Mouse (Mus musculus): ENCODE measurements at regions not wholly inside any gene's neighbourhood (a gene's known extent, or its start where the extent isn't known, plus 50 kb on each side); places are given as distances from the start of the nearest gene placed in this dataset.

DNA sequence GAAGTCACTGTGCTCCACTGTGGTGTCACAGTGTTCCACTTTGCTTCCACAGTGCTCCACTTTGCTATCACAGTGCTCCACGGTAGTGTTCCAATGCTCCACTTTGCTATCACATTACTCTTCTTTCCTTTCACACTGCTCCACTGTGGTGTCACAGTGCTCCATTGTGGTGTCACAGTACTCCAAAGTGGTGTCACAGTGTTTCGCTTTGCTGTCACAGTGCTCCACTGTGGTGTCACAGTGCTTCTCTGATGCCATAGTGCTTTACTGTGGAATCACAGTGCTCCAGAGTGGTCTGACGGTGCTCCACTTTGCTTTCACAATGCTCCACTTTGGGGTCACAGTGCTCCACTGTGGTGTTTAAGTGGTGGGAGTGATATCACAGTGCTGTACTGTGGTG is 71.4 kb upstream of the Trpm1 start:
- H3K4me1 ChIP-seq (ENCODE audit: control insufficient read depth, insufficient read depth, low read length), result no peaks in the 10 kb centered on the region
- H3K36me3 ChIP-seq (ENCODE audit: control insufficient read depth, insufficient read depth, low read length, poor library complexity, severe bottlenecking), result no peaks in the 10 kb centered on the region
- no peak overlapping the region for H3K9ac ChIP-seq (ENCODE audit: low read depth, poor library complexity, severe bottlenecking)
- no peaks in the 10 kb centered on the region for H3K27me3 ChIP-seq (ENCODE audit: control insufficient read depth, insufficient read depth, low read length, poor library complexity, severe bottlenecking)
- H3K27ac ChIP-seq (ENCODE audit: insufficient read depth, low read length), result no peak overlapping the region
- H3K9me3 ChIP-seq (replicated peaks; ENCODE audit: control insufficient read depth, insufficient read depth, low read length, poor library complexity, severe bottlenecking), result no peaks in the 10 kb centered on the region
- TF ChIP-seq CTCF (IDR thresholded peaks at IDR 0.05; ENCODE audit: low read depth, low read length), result no peak
- TF ChIP-seq EP300 (IDR thresholded peaks at IDR 0.05; ENCODE audit: insufficient read depth, low read depth, low read length), result no peak
- no peak for TF ChIP-seq POLR2A (IDR thresholded peaks at IDR 0.05; ENCODE audit: insufficient read depth, low read length)
- H3K4me3 ChIP-seq (ENCODE audit: low read depth, low read length), result no peak overlapping the region

DNA sequence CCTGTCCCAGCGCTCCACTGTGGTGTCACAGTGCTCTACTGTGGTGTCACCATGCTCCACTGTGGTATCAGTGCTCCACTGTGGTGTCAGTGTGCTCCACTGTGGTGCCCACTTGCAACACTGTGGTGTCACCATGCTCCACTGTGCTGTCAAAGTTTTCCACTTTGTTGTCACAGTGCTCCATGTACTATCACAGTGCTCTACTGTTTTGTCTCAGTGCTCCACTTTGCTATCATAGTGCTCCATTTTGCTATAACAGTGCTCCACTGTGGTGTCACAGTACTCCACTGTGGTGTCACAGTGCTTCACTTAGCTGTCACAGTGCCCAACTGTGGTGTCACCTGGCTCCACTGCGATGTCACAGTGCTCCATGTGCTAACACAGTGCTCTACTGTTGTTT is 72.0 kb upstream of the Trpm1 start:
- no peaks in the 10 kb centered on the region for H3K36me3 ChIP-seq (ENCODE audit: control insufficient read depth, insufficient read depth, low read length, poor library complexity, severe bottlenecking)
- H3K27me3 ChIP-seq (ENCODE audit: control insufficient read depth, insufficient read depth, low read length, poor library complexity, severe bottlenecking), result no peaks in the 10 kb centered on the region
- H3K4me3 ChIP-seq (ENCODE audit: low read depth, low read length), result no peak overlapping the region
- no peak overlapping the region for H3K27ac ChIP-seq (ENCODE audit: insufficient read depth, low read length)
- no peak overlapping the region for H3K9ac ChIP-seq (ENCODE audit: low read depth, poor library complexity, severe bottlenecking)
- no peaks in the 10 kb centered on the region for H3K9me3 ChIP-seq (replicated peaks; ENCODE audit: control insufficient read depth, insufficient read depth, low read length, poor library complexity, severe bottlenecking)
- H3K4me1 ChIP-seq (ENCODE audit: control insufficient read depth, insufficient read depth, low read length), result no peaks in the 10 kb centered on the region
- no peak for TF ChIP-seq EP300 (IDR thresholded peaks at IDR 0.05; ENCODE audit: insufficient read depth, low read depth, low read length)
- TF ChIP-seq POLR2A (IDR thresholded peaks at IDR 0.05; ENCODE audit: insufficient read depth, low read length), result no peak
- TF ChIP-seq CTCF (IDR thresholded peaks at IDR 0.05; ENCODE audit: low read depth, low read length), result no peak

DNA sequence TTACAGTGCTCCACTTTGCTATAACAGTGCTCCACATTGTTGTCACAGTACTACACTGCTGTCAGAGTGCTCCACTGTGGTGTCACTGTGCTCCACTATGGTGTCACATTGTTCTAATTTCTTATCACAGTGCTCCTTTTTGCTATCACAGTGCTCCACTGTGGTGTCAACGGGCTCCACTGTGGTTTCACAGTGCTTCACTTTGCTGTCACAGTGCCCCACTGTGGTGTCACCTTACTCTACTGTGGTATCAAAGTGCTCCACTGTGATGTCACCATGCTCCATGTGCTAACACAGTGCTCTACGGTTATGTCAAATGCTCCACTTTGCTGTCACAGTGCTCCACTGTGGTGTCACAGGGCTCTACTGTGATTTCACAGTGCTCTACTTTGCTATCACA is 72.6 kb upstream of the Trpm1 start:
- Histone ChIP-seq H3K9me3 (replicated peaks; ENCODE audit: control insufficient read depth, insufficient read depth, low read length, poor library complexity, severe bottlenecking) (no peaks in the 10 kb centered on the region), H3K36me3 (ENCODE audit: control insufficient read depth, insufficient read depth, low read length, poor library complexity, severe bottlenecking) (no peaks in the 10 kb centered on the region), H3K27me3 (ENCODE audit: control insufficient read depth, insufficient read depth, low read length, poor library complexity, severe bottlenecking) (no peaks in the 10 kb centered on the region), H3K4me3 (ENCODE audit: low read depth, low read length) (no peak overlapping the region), H3K4me1 (ENCODE audit: control insufficient read depth, insufficient read depth, low read length) (no peaks in the 10 kb centered on the region), H3K9ac (ENCODE audit: low read depth, poor library complexity, severe bottlenecking) (no peak overlapping the region), H3K27ac (ENCODE audit: insufficient read depth, low read length) (no peak overlapping the region)
- TF ChIP-seq EP300 (IDR thresholded peaks at IDR 0.05; ENCODE audit: insufficient read depth, low read depth, low read length), result no peak

DNA sequence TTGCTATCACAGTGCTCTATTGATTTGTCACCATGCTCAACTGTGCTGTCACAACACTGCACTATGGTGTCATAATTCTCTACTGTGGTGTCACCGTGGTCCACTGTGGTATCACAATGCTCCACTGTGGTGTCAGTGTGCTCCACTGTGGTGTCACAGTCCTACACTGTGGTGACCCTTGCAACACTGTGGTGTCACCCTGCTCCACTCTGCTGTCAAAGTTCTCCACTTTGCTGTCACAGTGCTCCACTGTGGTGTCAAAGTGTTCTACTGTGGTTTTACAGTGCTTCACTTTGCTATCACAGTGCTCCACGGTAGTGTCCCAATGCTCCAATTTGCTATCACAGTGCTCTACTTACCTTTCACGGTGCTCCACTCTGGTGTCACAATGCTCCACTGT is 74.3 kb upstream of the Trpm1 start:
- H3K4me1 ChIP-seq (ENCODE audit: control insufficient read depth, insufficient read depth, low read length), result no peaks in the 10 kb centered on the region
- no peaks in the 10 kb centered on the region for H3K27me3 ChIP-seq (ENCODE audit: control insufficient read depth, insufficient read depth, low read length, poor library complexity, severe bottlenecking)
- H3K4me3 ChIP-seq (ENCODE audit: low read depth, low read length), result no peak overlapping the region
- TF ChIP-seq EP300 (IDR thresholded peaks at IDR 0.05; ENCODE audit: insufficient read depth, low read depth, low read length) (no peak), POLR2A (IDR thresholded peaks at IDR 0.05; ENCODE audit: insufficient read depth, low read length) (no peak), CTCF (IDR thresholded peaks at IDR 0.05; ENCODE audit: low read depth, low read length) (no peak)
- no peak overlapping the region for H3K9ac ChIP-seq (ENCODE audit: low read depth, poor library complexity, severe bottlenecking)
- no peaks in the 10 kb centered on the region for H3K9me3 ChIP-seq (replicated peaks; ENCODE audit: control insufficient read depth, insufficient read depth, low read length, poor library complexity, severe bottlenecking)
- no peak overlapping the region for H3K27ac ChIP-seq (ENCODE audit: insufficient read depth, low read length)
- no peaks in the 10 kb centered on the region for H3K36me3 ChIP-seq (ENCODE audit: control insufficient read depth, insufficient read depth, low read length, poor library complexity, severe bottlenecking)

DNA sequence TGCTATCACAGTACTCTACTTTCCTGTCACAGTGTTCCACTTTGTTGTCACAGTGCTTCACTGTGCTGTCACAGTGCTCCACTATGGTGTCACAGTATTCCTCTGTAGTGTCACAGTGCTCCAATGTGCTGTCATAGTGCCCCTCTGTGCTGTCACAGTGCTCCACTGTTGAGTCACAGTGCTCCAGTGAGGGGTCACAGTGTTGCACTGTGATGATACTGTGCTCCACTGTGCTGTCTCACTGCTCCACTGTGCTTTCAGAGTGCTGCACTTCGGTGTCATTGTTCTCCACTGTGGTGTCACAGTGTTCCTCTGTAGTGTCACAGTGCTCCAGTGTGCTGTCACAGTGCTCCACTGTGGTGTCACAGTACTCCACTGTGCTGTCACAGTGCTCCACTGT is 75.0 kb upstream of the Trpm1 start:
- Histone ChIP-seq H3K27me3 (ENCODE audit: control insufficient read depth, insufficient read depth, low read length, poor library complexity, severe bottlenecking) (no peaks in the 10 kb centered on the region), H3K4me3 (ENCODE audit: low read depth, low read length) (no peak overlapping the region), H3K27ac (ENCODE audit: insufficient read depth, low read length) (no peak overlapping the region), H3K36me3 (ENCODE audit: control insufficient read depth, insufficient read depth, low read length, poor library complexity, severe bottlenecking) (no peaks in the 10 kb centered on the region), H3K9me3 (replicated peaks; ENCODE audit: control insufficient read depth, insufficient read depth, low read length, poor library complexity, severe bottlenecking) (no peaks in the 10 kb centered on the region), H3K4me1 (ENCODE audit: control insufficient read depth, insufficient read depth, low read length) (no peaks in the 10 kb centered on the region), H3K9ac (ENCODE audit: low read depth, poor library complexity, severe bottlenecking) (no peak overlapping the region)
- TF ChIP-seq CTCF (IDR thresholded peaks at IDR 0.05; ENCODE audit: low read depth, low read length) (no peak), POLR2A (IDR thresholded peaks at IDR 0.05; ENCODE audit: insufficient read depth, low read length) (no peak)

DNA sequence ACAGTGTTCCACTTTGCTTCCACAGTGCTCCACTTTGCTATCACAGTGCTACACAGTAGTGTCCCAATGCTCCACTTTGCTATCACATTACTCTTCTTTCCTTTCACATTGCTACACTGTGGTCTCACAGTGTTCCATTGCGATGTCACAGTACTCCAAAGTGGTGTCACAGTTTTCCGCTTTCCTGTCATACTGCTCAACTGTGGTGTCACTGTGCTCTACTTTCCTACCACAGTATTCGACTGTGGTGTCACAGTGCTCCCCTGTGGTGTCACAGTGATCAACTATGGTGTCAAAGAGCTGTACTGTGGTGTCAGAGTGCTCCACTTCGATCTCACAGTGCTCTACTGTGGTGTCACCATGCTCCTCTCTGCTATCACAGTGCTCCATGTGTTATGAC is 76.1 kb upstream of the Trpm1 start:
- no peaks in the 10 kb centered on the region for H3K27me3 ChIP-seq (ENCODE audit: control insufficient read depth, insufficient read depth, low read length, poor library complexity, severe bottlenecking)
- H3K9me3 ChIP-seq (replicated peaks; ENCODE audit: control insufficient read depth, insufficient read depth, low read length, poor library complexity, severe bottlenecking), result no peaks in the 10 kb centered on the region
- no peaks in the 10 kb centered on the region for H3K36me3 ChIP-seq (ENCODE audit: control insufficient read depth, insufficient read depth, low read length, poor library complexity, severe bottlenecking)
- H3K4me1 ChIP-seq (ENCODE audit: control insufficient read depth, insufficient read depth, low read length), result no peaks in the 10 kb centered on the region
- H3K4me3 ChIP-seq (ENCODE audit: low read depth, low read length), result no peak overlapping the region
- TF ChIP-seq POLR2A (IDR thresholded peaks at IDR 0.05; ENCODE audit: insufficient read depth, low read length), result no peak
- no peak for TF ChIP-seq EP300 (IDR thresholded peaks at IDR 0.05; ENCODE audit: insufficient read depth, low read depth, low read length)
- no peak for TF ChIP-seq CTCF (IDR thresholded peaks at IDR 0.05; ENCODE audit: low read depth, low read length)
- H3K9ac ChIP-seq (ENCODE audit: low read depth, poor library complexity, severe bottlenecking), result no peak overlapping the region
- H3K27ac ChIP-seq (ENCODE audit: insufficient read depth, low read length), result no peak overlapping the region

Measured in ES-Bruce4 (cell line).